Mouse (Mus musculus): ENCODE measurements around the gene Kctd5. TPM values are rescaled to one million over a fixed set of nuclear protein-coding genes. Genes with fewer than 3 reads are reported as not detected.

Gene Kctd5
- polyA plus RNA-seq, 1 experiment = 30.3 TPM

GRCm38 (mm10) chr17:24045608-24046007, 27.7 kb downstream of the Kctd5 start:
- WGBS = 79% methylated on average over 10 of the region's 10 CpGs
- H3K4me3 ChIP-seq (replicated peaks; ENCODE audit: extremely low read depth, low read depth, low read length) = no peak overlapping the region
- no peak for DNase-seq
- no peaks in the 10 kb centered on the region for H3K4me1 ChIP-seq (ENCODE audit: control insufficient read depth, insufficient read depth, low read length)
- TF ChIP-seq CTCF (IDR thresholded peaks at IDR 0.05; ENCODE audit: insufficient read depth, low read length) (no peak), POLR2A (IDR thresholded peaks at IDR 0.05; ENCODE audit: borderline replicate concordance, extremely low read depth, low read depth, low read length) (no peak)

GRCm38 (mm10) chr17:24044482-24044881, 28.8 kb downstream of the Kctd5 start:
- DNase-seq = no peak
- 53% methylated on average over 5 of the region's 5 CpGs for WGBS
- TF ChIP-seq CTCF (IDR thresholded peaks at IDR 0.05; ENCODE audit: insufficient read depth, low read length) = no peak
- no peak for TF ChIP-seq POLR2A (IDR thresholded peaks at IDR 0.05; ENCODE audit: borderline replicate concordance, extremely low read depth, low read depth, low read length)
- Histone ChIP-seq H3K4me1 (ENCODE audit: control insufficient read depth, insufficient read depth, low read length) (no peaks in the 10 kb centered on the region), H3K4me3 (replicated peaks; ENCODE audit: extremely low read depth, low read depth, low read length) (no peak overlapping the region)

DNA sequence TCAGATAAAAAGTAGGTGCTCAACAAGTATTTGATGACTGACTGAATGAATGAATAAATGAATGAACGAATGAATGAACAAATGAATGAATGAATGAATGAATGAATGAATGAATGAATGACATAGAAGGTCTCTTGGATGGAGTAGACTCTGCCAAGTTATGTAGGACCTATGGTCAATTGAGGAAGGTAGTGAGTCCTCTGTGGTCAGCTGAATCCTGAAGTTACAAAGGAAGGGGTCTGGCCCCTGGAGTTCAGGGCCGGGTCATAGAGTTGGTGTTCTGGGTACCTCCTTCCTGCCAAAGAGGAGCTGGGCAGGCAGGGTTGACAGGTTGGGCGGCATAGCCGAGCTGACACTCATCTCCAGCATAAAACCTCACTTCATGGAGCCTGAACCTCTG, 35.4 kb downstream of the Kctd5 start, which contains the start of gene Prss27:
Gene Prss27, plus strand, starts transcription at position 301 of the 400 bp plus-strand sequence.
- TF ChIP-seq POLR2A (IDR thresholded peaks at IDR 0.05; ENCODE audit: borderline replicate concordance, extremely low read depth, low read depth, low read length) (no peak), CTCF (IDR thresholded peaks at IDR 0.05; ENCODE audit: insufficient read depth, low read length) (no peak)
- DNase-seq = no peak
- no peaks in the 10 kb centered on the region for H3K4me1 ChIP-seq (ENCODE audit: control insufficient read depth, insufficient read depth, low read length)
- H3K4me3 ChIP-seq (replicated peaks; ENCODE audit: extremely low read depth, low read depth, low read length) = no peak within 1 kb of the TSS
- WGBS = 58% methylated on average over 4 of the region's 4 CpGs

DNA sequence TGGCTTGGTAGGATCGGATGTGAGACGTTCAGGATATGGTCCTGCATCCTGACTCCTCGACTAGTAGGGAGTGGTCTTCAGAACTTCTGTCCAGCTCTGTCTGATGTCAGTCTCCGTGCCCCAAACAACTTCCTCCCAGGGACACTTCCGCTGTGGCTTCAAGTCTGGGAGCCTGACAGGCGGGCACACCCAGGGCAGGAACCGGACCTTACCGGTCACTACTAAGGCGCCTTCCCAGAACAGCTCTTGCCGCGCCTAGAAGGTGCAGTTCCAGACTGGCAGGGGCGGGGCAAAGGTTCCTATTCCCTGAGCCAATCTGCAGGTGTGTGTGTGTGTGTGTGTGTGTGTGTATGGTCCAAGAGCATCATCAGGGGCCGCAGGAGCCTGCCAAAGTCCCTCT, 35.9 kb downstream of the Kctd5 start:
- Histone ChIP-seq H3K4me1 (ENCODE audit: control insufficient read depth, insufficient read depth, low read length) (no peaks in the 10 kb centered on the region), H3K4me3 (replicated peaks; ENCODE audit: extremely low read depth, low read depth, low read length) (no peak overlapping the region)
- DNase-seq = no peak
- WGBS = 60% methylated on average over 13 of the region's 13 CpGs
- TF ChIP-seq CTCF (IDR thresholded peaks at IDR 0.05; ENCODE audit: insufficient read depth, low read length) (no peak), POLR2A (IDR thresholded peaks at IDR 0.05; ENCODE audit: borderline replicate concordance, extremely low read depth, low read depth, low read length) (no peak)

- TF ChIP-seq POLR2A (IDR thresholded peaks at IDR 0.05; ENCODE audit: borderline replicate concordance, extremely low read depth, low read depth, low read length) (no peak), CTCF (IDR thresholded peaks at IDR 0.05; ENCODE audit: insufficient read depth, low read length) (0 out of 2 replicates have a peak, but pooled peaks have one; percentile 8)
- 62% methylated on average over 6 of the region's 6 CpGs for WGBS
- no peak for DNase-seq
- no peak overlapping the region for H3K4me3 ChIP-seq (replicated peaks; ENCODE audit: extremely low read depth, low read depth, low read length)
- no peaks in the 10 kb centered on the region for H3K4me1 ChIP-seq (ENCODE audit: control insufficient read depth, insufficient read depth, low read length)
Measured at GRCm38 (mm10) chr17:24036954-24037353, 36.3 kb downstream of the Kctd5 start.

DNA sequence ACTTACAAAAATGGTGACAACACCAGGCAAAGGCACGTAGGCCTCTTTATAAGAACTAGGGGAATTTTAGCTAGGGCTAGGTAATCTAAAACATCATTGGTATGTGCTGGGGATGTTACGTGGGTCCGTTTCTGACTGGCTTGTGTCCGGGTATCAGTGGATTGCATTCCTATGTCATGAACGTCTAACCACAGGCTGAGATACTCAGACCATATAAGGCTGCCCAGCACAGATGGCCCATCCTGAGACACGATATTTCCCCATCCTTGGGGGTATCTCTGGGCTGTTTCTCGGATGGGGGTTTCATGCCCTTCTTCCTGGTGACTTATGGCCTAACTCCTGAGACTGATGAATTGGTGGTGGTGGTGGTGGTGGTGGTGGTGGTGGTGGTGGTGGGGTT, 38.2 kb downstream of the Kctd5 start:
- no peaks in the 10 kb centered on the region for H3K4me1 ChIP-seq (ENCODE audit: control insufficient read depth, insufficient read depth, low read length)
- H3K4me3 ChIP-seq (replicated peaks; ENCODE audit: extremely low read depth, low read depth, low read length) = no peak overlapping the region
- WGBS = 67% methylated on average over 7 of the region's 7 CpGs
- no peak for DNase-seq
- TF ChIP-seq CTCF (IDR thresholded peaks at IDR 0.05; ENCODE audit: insufficient read depth, low read length) (no peak), POLR2A (IDR thresholded peaks at IDR 0.05; ENCODE audit: borderline replicate concordance, extremely low read depth, low read depth, low read length) (no peak)

- no peak for TF ChIP-seq POLR2A (IDR thresholded peaks at IDR 0.05; ENCODE audit: borderline replicate concordance, extremely low read depth, low read depth, low read length)
- no peak for TF ChIP-seq CTCF (IDR thresholded peaks at IDR 0.05; ENCODE audit: insufficient read depth, low read length)
- DNase-seq = no peak
- WGBS = 79% methylated on average over 12 of the region's 22 CpGs
- Histone ChIP-seq H3K4me1 (ENCODE audit: control insufficient read depth, insufficient read depth, low read length) (no peaks in the 10 kb centered on the region), H3K4me3 (replicated peaks; ENCODE audit: extremely low read depth, low read depth, low read length) (no peak overlapping the region)
Measured at GRCm38 (mm10) chr17:24030551-24030950, 42.7 kb downstream of the Kctd5 start.

DNA sequence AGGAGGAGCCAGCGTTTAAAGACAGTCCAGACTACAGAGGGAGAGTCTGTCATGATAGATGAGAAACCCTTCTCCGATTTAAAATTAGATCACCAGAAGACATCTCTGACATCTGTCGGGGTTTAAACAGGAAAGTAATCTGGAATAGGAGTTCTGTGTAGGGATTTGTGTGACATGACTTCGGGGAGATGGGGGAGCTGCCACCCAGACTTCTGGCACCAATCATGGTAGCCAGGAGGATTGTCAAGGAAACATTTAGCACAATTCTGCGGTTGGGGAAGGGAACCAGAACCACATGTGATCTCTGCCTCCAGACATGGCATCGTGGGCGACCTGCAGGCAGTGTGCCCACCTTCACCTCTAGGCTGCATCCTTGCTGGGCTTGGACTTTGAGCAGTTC, 43.8 kb downstream of the Kctd5 start:
- Histone ChIP-seq H3K4me3 (replicated peaks; ENCODE audit: extremely low read depth, low read depth, low read length) (no peak overlapping the region), H3K4me1 (ENCODE audit: control insufficient read depth, insufficient read depth, low read length) (no peaks in the 10 kb centered on the region)
- TF ChIP-seq CTCF (IDR thresholded peaks at IDR 0.05; ENCODE audit: insufficient read depth, low read length) = no peak
- no peak for TF ChIP-seq POLR2A (IDR thresholded peaks at IDR 0.05; ENCODE audit: borderline replicate concordance, extremely low read depth, low read depth, low read length)
- 77% methylated on average over 7 of the region's 7 CpGs for WGBS
- no peak for DNase-seq

DNA sequence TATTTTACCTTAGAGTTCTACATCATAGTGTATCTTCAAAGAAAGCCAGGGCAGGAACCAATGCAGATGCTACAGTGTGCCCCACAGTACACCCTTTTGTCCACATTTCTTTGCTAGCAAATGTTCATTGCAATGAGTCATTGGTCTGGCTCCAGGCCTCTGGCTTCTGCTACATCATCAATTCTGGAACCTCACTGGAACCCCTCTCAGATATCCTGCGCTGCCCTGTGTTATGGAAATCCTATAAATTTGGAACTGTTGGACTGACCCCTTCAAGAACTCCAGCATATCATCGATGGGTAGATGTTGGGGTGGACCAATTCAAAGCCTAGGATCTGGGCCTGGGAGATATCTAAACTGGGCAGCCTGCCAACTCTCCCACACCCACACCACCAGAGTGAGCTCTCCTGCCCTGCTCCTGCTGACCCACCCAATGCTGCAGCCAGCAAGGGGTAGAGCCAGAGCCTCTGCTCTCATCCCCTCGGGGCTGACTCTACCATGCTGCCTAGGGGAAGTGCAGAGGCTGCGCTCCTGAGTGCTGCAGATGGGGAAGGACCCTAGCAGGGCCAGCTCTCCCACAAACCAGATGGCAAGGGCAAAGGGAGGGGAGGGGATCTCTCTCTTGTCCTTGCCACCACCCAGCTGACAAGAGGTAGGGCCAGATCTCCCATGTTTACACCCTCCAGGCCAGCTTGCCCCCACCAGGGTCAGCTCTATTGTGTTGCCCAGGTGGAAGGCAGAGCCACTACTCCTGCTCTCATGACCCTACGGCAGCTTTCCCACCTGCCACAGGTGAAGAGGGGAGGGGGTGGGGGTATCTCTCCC, 51.7 kb downstream of the Kctd5 start:
- H3K4me1 ChIP-seq (ENCODE audit: control insufficient read depth, insufficient read depth, low read length) = no peaks in the 10 kb centered on the region; the same call in 1 of the 2 replicates
- TF ChIP-seq CTCF (IDR thresholded peaks at IDR 0.05; ENCODE audit: insufficient read depth, low read length) = no peak
- no peak for TF ChIP-seq POLR2A (IDR thresholded peaks at IDR 0.05; ENCODE audit: borderline replicate concordance, extremely low read depth, low read depth, low read length)
- H3K4me3 ChIP-seq (replicated peaks; ENCODE audit: extremely low read depth, low read depth, low read length) = no peak overlapping the region
- no peak for DNase-seq
- 46% methylated on average over 5 of the region's 5 CpGs for WGBS

DNA sequence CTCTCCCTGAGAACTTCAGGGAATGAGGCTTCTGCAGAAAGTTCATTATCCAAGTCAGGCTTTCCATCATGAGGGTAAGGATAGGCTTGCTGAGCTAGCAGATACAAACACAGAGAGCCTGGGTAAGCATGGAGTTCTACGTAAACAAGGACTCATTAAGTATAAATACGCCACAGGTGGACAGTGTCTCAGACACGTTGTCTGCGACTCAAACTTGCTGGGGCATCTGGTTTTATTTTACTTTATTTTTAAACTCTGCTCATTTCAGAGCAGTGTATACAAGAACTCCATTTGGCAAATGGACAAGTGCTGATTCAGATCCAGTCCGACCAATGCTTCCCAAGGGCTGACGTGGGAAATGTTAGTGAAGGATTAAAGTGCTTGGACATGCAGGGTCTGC, 52.6 kb downstream of the Kctd5 start:
- H3K4me3 ChIP-seq (replicated peaks; ENCODE audit: extremely low read depth, low read depth, low read length) = no peak overlapping the region
- no peaks in the 10 kb centered on the region; the same call in 1 of the 2 replicates for H3K4me1 ChIP-seq (ENCODE audit: control insufficient read depth, insufficient read depth, low read length)
- no peak for DNase-seq
- no peak for TF ChIP-seq CTCF (IDR thresholded peaks at IDR 0.05; ENCODE audit: insufficient read depth, low read length)
- no peak for TF ChIP-seq POLR2A (IDR thresholded peaks at IDR 0.05; ENCODE audit: borderline replicate concordance, extremely low read depth, low read depth, low read length)
- 34% methylated on average over 6 of the region's 6 CpGs for WGBS

Measured in lung, adult 2 months (tissue).